Mouse (Mus musculus) stomach, embryonic 14.5 days (tissue): Measurements from ENCODE around the gene Ank. TPM values are rescaled to one million over a fixed set of nuclear protein-coding genes. Genes with fewer than 3 reads are reported as not detected.
"Not testable (repeated sequence)": the region's sequence is repeated elsewhere in the genome, so short reads cannot be mapped to it uniquely, and the experiment has no call there.

Source experiments
- ATAC-seq: fragments of 200-750 bp; cut with Nextera tagmentation; 2 replicates; pipeline ENCODE4 v1.8.0; 2017; ENCODE audit warnings: low read depth, moderate TSS enrichment; ENCODE audit not compliant: insufficient number of reproducible peaks, insufficient read depth, low FRiP score
- H3K27ac ChIP-seq: fragments of 300-500 bp; sonication (generic); 2 replicates; pipeline ENCODE4 v1.5.1; 2014; ENCODE audit warnings: mild to moderate bottlenecking, low read length, moderate library complexity, mixed read lengths
- H3K27me3 ChIP-seq: fragments of 300-500 bp; sonication (generic); 2 replicates; pipeline ENCODE4 v1.6.1; 2014; ENCODE audit warnings: low read length, control low read depth, mixed read lengths; ENCODE audit not compliant: control insufficient read depth, insufficient read depth
- H3K36me3 ChIP-seq: fragments of 300-500 bp; sonication (generic); 2 replicates; pipeline ENCODE4 v1.6.1; 2014; ENCODE audit warnings: mild to moderate bottlenecking, control low read depth, low read length, moderate library complexity, mixed read lengths; ENCODE audit not compliant: control insufficient read depth, insufficient read depth
- H3K4me1 ChIP-seq: fragments of 300-500 bp; sonication (generic); 2 replicates; pipeline ENCODE4 v1.6.1; 2014; ENCODE audit warnings: low read length, control low read depth, mixed read lengths; ENCODE audit not compliant: control insufficient read depth, insufficient read depth
- H3K4me2 ChIP-seq: fragments of 300-500 bp; sonication (generic); replicated peaks from 2 replicates; pipeline ENCODE4 v1.6.1; 2014; ENCODE audit warnings: low read depth, low read length, control low read depth
- H3K4me3 ChIP-seq: fragments of 300-500 bp; sonication (generic); 2 replicates; pipeline ENCODE4 v1.5.1; 2014; ENCODE audit warnings: low read depth, low read length, control low read depth
- H3K9ac ChIP-seq: fragments of 300-500 bp; sonication (generic); replicated peaks from 2 replicates; pipeline ENCODE4 v1.6.1; 2014; ENCODE audit warnings: low read depth, mild to moderate bottlenecking, control low read depth, low read length, moderate library complexity, mixed read lengths
- H3K9me3 ChIP-seq: fragments of 300-500 bp; sonication (generic); 2 replicates; pipeline ENCODE4 v1.6.1; 2016; ENCODE audit warnings: low read depth, low read length, control low read depth; ENCODE audit not compliant: control insufficient read depth
- WGBS: fragments of 180-500 bp; shearing (Covaris S2); extraction: QIAGEN DNeasy Blood & Tissue Kit; methylation state at CpG from one replicate; pipeline ENCODE4 v1.1.7; 2014; 5-methylcytosine and 5-hydroxymethylcytosine counted together
- polyA plus RNA-seq: library from polyadenylated mRNA; unstranded; fragments of >200 nt; fragmentation: Nextera tagmentation; extraction: Ambion mirVana; gene quantifications from 2 replicates; pipeline ENCODE4 v1.2.1, GENCODE M21; 2014

The Ank gene
- polyA plus RNA-seq, 1 experiment from 2014 or later: 13.7 TPM

DNA sequence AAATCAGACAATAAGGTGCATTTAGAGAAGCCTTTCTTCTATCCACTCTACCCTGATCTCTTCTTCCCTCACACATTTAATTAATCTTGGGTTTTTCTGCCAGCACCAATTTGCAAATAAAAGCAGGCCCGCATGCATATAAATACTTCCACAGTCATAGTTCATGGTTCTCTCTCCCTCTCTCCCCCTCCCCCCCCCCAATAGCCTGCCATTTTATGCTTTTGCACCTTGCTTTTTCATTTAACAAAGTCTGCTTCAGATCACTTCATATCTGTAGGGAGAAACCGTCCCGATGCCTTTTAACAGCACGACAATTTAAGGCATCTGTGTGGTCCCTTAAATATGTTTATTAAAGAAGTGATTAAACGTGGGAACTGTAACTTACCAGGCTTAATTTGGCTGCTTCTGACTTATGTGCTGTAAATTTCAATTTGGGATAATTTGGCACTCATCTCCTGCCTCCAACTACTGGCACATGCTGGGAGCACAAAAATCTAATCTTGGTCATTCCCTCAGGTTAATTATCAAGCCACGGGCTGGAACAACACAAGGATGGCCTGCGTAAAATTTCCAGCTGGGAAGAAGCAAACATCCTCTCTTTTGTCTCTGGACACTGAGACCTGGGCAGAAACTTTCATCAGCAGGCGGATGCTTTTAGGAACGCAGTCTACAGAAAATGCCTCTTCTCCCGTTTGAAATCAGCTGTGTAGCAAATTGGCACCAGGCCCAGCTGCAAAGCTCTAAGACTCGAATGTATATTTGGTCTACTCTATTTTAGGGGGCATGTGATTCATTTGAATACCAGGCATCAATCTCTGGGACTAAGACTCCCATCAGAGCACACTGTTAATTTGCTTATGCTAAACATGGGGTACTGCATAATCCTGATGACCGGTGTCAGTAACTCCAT is 4.9 kb upstream of the Ank start:
- H3K9me3 ChIP-seq: no peaks in the 10 kb centered on the region
- no peaks in the 10 kb centered on the region for H3K36me3 ChIP-seq
- H3K4me2 ChIP-seq: no peak overlapping the region
- no peaks in the 10 kb centered on the region for H3K27me3 ChIP-seq
- ATAC-seq: no peak
- no peak overlapping the region for H3K9ac ChIP-seq
- 34% methylated on average over 12 of the region's 12 CpGs for WGBS
- H3K4me3 ChIP-seq: no peak overlapping the region
- no peaks in the 10 kb centered on the region for H3K4me1 ChIP-seq
- no peak overlapping the region for H3K27ac ChIP-seq

DNA sequence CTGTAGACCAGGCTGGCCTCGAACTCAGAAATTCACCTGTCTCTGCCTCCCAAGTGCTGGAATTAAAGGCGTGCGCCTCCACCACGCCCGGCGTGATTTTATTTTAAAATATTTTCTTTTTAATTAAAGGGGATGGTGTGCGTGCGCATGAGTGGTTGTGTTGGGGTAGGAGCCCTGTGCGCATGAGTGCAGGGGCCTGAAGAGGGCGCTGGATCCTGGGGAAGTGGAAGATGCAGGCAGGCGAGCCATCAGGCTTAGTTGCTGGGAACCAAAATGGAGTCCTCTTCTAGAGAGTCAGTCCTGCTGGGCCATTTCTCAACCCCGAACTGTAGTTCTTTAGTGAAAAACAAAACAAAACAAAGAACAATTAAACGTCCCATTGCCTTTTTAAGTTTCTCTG is 2.6 kb upstream of the Ank start:
- H3K4me1 ChIP-seq: no peaks in the 10 kb centered on the region
- H3K4me3 ChIP-seq: no peak overlapping the region
- no peak overlapping the region for H3K9ac ChIP-seq
- no peak overlapping the region for H3K4me2 ChIP-seq
- no peaks in the 10 kb centered on the region for H3K9me3 ChIP-seq
- H3K27me3 ChIP-seq: no peaks in the 10 kb centered on the region
- no peaks in the 10 kb centered on the region for H3K36me3 ChIP-seq
- H3K27ac ChIP-seq: no peak overlapping the region
- WGBS: 91% methylated on average over 13 of the region's 13 CpGs
- no peak for ATAC-seq

DNA sequence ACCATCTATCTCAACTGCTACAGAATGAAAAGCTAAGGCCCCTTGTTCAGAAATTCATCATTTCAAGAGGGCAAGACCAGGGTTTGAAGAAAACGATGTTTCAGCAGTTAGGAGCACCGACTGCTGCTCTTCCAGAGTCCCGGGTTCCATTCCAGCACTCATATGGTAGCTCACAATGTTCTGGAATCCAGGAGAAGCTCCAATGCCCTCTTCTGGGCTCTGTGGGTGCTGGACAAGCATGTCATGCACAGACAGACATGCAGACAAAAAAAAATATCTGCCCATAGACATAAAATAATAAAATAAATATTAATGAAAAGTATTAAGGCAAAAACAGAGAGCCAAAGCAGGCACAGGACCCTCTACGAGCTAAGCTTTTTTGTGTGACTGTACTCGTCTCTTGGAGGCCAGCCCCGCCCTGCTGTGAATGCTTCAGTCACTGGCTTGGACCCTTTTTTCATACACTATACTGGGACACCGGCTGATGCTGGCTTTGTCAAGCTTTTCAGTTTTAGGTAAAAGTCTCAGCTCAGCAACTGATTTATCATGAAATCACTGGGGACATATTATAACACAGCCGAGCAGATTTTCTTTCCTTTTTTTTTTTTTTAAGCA is 979 bp upstream of the Ank start:
- 25% methylated on average over 8 of the region's 8 CpGs for WGBS
- no peak overlapping the region; the same call in 1 of the 2 replicates for H3K9ac ChIP-seq
- H3K4me3 ChIP-seq: peak overlapping the region; percentile 71

DNA sequence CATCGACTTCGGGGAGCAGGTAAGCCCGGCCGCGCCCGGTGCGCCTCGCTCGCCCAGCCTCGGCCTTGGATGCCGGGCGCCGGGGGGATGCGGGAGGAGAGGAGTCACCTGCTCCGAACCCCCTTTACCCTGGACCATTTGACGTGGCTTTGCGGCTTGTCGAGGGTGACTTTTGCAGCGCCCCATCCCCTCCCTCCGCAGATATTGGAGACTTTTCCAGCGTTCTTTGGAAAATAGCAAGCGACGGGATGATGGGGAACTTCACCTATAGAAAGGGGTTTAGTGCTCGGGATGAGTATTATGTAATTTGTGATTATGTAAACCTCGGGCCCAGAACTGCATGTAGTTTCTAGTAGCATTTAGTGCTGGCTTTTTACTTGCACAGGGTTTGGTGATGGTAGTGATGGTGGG is 609 bp downstream of the Ank start:
- under 1% methylated on average over 25 of the region's 25 CpGs for WGBS
- no peaks in the 10 kb centered on the region for H3K27me3 ChIP-seq
- H3K27ac ChIP-seq: peak overlapping the region; percentile 80
- peak; percentile 20; the same call in 1 of the 2 replicates for ATAC-seq
- H3K9me3 ChIP-seq: no peaks in the 10 kb centered on the region
- peak overlapping the region; percentile 86 for H3K4me2 ChIP-seq
- no peaks in the 10 kb centered on the region for H3K4me1 ChIP-seq
- H3K36me3 ChIP-seq: no peaks in the 10 kb centered on the region
- H3K9ac ChIP-seq: peak overlapping the region; percentile 61
- peak overlapping the region; percentile 71 for H3K4me3 ChIP-seq

More for the DNA sequence above, 979 bp upstream of the Ank start:
- Histone ChIP-seq H3K4me2 (peak overlapping the region; percentile 86), H3K9me3 (no peaks in the 10 kb centered on the region), H3K27me3 (no peaks in the 10 kb centered on the region), H3K36me3 (no peaks in the 10 kb centered on the region), H3K4me1 (no peaks in the 10 kb centered on the region), H3K27ac (no peak overlapping the region)
- no peak for ATAC-seq

DNA sequence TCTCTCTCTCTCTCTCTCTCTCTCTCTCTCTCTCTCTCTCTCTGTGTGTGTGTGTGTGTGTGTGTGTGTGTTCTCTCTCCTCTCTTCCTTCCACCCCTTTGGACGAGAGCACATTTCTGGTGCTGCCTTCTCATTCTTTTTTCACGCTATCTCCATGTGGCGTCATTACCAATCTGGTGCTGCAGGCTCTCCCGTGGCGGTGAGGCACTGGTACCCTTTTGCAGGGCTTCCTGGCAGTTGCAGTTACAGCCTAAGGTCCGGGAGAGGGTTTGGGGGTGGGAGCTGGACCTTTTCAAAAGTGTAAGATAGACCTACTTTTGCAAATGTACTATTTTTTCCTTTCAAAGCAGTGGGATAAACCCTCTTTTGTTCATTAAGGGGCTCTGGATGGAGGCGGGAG is 1.2 kb downstream of the Ank start:
- H3K27me3 ChIP-seq: no peaks in the 10 kb centered on the region
- H3K36me3 ChIP-seq: no peaks in the 10 kb centered on the region
- H3K27ac ChIP-seq: no peak overlapping the region
- no peak for ATAC-seq
- peak overlapping the region; percentile 71 for H3K4me3 ChIP-seq
- H3K4me1 ChIP-seq: no peaks in the 10 kb centered on the region
- WGBS: 22% methylated on average over 7 of the region's 7 CpGs
- no peak overlapping the region for H3K9ac ChIP-seq
- peak overlapping the region; percentile 86 for H3K4me2 ChIP-seq
- no peaks in the 10 kb centered on the region for H3K9me3 ChIP-seq

DNA sequence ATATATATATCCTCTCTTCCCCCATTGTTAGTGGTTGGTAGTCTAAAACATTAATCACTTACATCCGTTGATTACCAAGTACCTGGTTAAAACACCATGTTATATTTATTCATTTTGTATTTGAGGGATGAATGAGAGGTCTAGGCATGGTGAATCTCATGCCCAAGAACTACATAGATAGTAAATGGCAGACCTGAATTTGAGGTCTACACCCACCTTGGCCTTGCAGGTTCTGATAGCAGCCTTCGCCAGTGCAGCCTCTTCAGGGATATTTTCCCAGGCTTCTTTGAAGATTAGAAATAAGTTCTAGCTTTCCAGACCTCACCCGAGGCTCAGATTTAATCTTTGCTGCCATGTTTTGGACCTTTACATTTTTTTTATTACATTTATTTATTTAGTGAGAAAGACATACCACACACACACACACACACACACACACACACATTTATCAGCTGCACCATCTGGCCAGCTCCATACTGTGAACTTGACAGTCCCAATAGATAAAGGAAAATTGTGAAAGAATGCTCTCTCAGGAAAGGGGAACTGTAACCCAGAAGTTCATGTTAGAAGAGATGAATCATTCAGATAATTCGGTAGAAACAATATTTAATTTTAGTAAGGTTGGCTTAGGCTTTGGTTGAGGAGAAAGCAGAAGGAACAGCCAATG is 2.5 kb downstream of the Ank start:
- Histone ChIP-seq H3K9ac (no peak overlapping the region), H3K36me3 (no peaks in the 10 kb centered on the region), H3K4me3 (no peak overlapping the region), H3K4me2 (no peak overlapping the region), H3K27ac (no peak overlapping the region), H3K9me3 (no peaks in the 10 kb centered on the region), H3K4me1 (no peaks in the 10 kb centered on the region), H3K27me3 (no peaks in the 10 kb centered on the region)
- 68% methylated on average over 4 of the region's 4 CpGs for WGBS
- no peak for ATAC-seq

DNA sequence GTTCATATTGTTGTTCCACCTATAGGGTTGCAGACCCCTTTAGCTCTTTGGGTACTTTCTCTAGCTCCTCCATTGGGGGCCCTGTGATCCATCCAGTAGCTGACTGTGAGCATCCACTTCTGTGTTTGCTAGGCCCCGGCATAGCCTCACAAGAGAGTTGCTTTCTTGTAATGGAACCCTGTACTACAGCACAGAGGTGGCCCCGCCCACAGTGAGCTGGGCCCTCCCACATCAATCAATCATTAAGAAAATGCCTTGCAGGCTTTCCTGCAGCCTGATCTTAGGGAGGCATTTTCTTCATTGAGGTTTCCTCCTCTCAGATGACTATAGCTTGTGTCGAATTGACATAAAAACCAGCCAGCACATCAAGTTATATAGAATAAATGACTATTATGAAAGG is 3.9 kb downstream of the Ank start:
- 51% methylated on average over 3 of the region's 3 CpGs for WGBS
- H3K9me3 ChIP-seq, H3K4me2 ChIP-seq, ATAC-seq, H3K4me3 ChIP-seq, H3K4me1 ChIP-seq, H3K36me3 ChIP-seq, H3K27ac ChIP-seq, H3K27me3 ChIP-seq, H3K9ac ChIP-seq: not testable (repeated sequence)

DNA sequence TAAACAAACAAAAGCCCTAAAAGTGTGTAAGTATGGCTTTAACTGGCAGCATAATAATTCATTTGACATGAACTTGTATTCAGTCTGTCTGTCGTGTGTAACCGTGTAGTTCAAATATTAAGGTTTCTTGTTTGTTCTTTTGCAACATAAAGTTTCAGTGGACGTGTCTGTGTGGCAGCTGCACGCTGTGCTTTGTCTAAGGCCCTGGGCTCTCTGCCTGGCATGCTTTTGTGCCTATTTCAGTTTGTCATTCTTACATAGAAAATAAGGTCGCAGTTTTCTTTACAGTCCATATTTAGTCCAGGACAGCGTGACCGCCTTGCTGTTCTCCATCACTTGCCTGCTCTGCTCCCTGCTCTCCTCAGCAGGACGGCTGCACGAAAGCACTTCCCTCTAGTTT is 5.8 kb downstream of the Ank start:
- H3K27me3 ChIP-seq: no peaks in the 10 kb centered on the region
- no peak overlapping the region for H3K27ac ChIP-seq
- no peak overlapping the region for H3K4me3 ChIP-seq
- H3K36me3 ChIP-seq: no peaks in the 10 kb centered on the region
- no peaks in the 10 kb centered on the region for H3K4me1 ChIP-seq
- H3K4me2 ChIP-seq: no peak overlapping the region
- no peak for ATAC-seq
- no peak overlapping the region for H3K9ac ChIP-seq
- no peaks in the 10 kb centered on the region for H3K9me3 ChIP-seq
- 76% methylated on average over 9 of the region's 9 CpGs for WGBS
